Mouse (Mus musculus) kidney, adult 9 months (tissue): Measurements from ENCODE around the gene Uchl4.
"Not testable (repeated sequence)": the region's sequence is repeated elsewhere in the genome, so short reads cannot be mapped to it uniquely, and the experiment has no call there.

Experiments
- DNase-seq: peaks from one replicate; pipeline ENCODE4 v3.0.0; 2022

Uchl4 gene

DNA sequence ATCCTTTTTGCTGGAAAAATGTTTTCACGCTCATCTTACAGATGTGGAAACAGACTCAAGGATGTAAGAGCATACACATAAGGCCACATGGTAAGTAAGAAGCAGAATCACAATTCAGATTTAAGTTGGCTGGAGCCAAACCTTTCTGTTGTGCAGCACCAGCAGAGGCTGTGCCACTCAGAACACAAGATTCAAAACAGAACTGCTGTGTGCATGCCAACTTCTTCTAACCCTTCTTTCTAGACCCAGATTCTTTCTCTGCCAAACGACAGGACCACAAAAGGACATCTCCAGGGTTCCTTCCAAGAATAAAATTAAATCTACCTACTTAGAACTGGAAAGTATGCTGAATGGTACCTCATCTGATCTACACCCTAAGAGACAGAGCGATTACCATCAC is 3.3 kb upstream of the Uchl4 start:
- no peak for DNase-seq

GRCm38 (mm10) chr9:64232257-64232957 is 2.6 kb upstream of the Uchl4 start:
- DNase-seq = no peak

GRCm38 (mm10) chr9:64233656-64234055 is 1.3 kb upstream of the Uchl4 start:
- no peak for DNase-seq

- no peak for DNase-seq
Measured at GRCm38 (mm10) chr9:64236056-64236455, 1.1 kb downstream of the Uchl4 start.

GRCm38 (mm10) chr9:64240116-64240515 is 5.1 kb downstream of the Uchl4 start:
- DNase-seq = peak; percentile 71

GRCm38 (mm10) chr9:64240681-64241080 is 5.7 kb downstream of the Uchl4 start:
- DNase-seq = no peak

- no peak for DNase-seq
Measured at GRCm38 (mm10) chr9:64242381-64242831, 7.4 kb downstream of the Uchl4 start.

GRCm38 (mm10) chr9:64249371-64249770 is 14.4 kb downstream of the Uchl4 start:
- DNase-seq = no peak

DNA sequence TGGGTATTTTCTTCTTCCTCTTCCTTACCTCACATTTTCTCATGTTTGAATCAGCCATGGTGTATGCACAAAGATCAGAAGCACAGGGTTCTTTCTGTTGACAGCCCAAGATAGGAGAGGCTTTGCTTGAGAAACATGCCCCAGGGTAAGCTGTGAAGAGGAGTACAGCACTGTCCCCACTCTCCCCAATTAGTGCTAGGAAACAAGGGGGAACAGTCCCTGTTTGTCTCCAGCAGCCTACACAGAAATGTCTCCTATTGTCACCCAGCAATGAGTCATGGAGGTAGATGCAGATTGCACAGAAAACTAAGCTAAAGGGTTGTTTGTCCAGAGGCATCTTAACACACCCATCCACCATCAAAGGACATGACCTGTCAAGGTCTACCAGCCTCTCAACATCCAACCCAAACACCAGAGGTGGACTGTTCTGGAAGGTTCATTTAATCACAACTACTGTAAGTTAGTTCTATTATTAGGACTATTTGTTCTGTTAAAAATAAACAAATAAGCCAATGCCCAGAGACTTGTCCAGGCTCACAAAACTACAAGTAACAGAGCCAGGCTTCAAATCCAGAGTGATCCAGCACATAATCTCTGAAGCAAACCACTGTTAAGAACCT is 15.2 kb downstream of the Uchl4 start:
- DNase-seq = no peak

DNA sequence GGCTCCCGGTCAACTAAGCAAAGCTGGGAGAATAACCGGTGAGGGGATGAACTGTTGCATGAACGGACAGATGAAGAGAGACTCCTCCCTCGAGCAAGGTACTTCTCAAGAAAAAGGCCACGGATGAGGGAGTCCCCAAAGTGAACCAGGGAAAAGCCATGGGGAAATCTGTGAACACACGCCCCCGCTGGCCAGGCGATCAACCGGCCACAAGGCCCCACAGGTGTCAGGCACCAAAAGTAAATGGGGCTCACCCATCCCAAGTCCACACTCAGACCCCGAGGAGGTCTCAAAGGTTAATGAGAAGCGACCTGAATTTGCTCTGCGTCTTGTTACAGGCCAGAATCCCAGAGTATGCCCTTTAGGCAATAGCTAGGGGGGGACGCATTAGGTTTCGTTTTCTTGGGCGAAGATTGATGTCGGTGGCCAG is 17.6 kb downstream of the Uchl4 start:
- peak; percentile 59 for DNase-seq

GRCm38 (mm10) chr9:64253021-64253904 is 18.3 kb downstream of the Uchl4 start, which contains the start of gene Map2k1:
Map2k1 (minus strand) TSS chr9:64253631.
- DNase-seq = peak; percentile 100

- DNase-seq = no peak
Measured at GRCm38 (mm10) chr9:64255422-64255821, 20.4 kb downstream of the Uchl4 start.

DNA sequence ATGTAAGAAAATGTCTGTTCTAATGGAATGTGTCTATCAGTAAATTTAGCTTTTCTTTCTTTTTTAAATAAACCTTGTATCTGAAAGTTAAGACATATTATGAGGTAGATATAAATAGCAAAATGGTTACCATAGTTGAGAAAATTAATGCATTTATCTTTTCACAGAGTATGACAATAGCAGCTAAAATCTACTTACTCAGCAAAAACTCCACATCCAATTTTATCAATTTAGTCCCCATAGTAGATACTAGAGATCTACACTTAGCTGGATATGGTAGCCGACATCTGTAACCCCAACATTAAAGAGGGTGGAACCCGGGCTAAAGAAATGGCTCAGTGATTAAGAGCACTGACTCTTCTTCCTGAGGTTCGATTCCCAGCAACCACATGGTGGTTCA is 21.2 kb downstream of the Uchl4 start:
- no peak for DNase-seq

GRCm38 (mm10) chr9:64259906-64260305 is 24.9 kb downstream of the Uchl4 start:
- no peak for DNase-seq

- no peak for DNase-seq
Measured at GRCm38 (mm10) chr9:64261023-64261422, 26.0 kb downstream of the Uchl4 start.

- DNase-seq = no peak
Measured at GRCm38 (mm10) chr9:64264813-64265212, 29.8 kb downstream of the Uchl4 start.

- no peak for DNase-seq
Measured at GRCm38 (mm10) chr9:64267231-64267630, 32.2 kb downstream of the Uchl4 start.

DNA sequence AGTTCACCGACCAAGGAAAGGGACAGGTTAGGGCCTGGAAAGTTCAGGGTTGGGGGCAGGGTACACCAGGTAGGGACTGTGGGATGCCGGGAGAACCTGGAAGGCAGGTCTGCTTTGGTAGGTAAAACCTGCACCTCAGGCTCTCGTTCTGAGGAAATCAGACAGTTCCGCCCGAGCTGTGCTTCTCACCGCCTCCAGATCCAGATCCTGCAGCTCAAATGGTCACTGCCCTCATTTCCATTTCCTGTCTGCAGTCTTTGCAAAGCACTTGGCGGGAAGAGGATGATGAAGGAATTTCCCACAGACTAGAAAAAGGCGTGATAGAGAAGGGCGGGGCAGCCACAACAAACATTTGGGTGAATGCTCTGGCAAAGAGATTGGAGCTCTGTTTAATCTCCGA is 33.2 kb downstream of the Uchl4 start:
- DNase-seq = no peak

- DNase-seq = not testable (repeated sequence)
Measured at GRCm38 (mm10) chr9:64268836-64269235, 33.8 kb downstream of the Uchl4 start.

GRCm38 (mm10) chr9:64271249-64271648 is 36.2 kb downstream of the Uchl4 start:
- DNase-seq = no peak

DNA sequence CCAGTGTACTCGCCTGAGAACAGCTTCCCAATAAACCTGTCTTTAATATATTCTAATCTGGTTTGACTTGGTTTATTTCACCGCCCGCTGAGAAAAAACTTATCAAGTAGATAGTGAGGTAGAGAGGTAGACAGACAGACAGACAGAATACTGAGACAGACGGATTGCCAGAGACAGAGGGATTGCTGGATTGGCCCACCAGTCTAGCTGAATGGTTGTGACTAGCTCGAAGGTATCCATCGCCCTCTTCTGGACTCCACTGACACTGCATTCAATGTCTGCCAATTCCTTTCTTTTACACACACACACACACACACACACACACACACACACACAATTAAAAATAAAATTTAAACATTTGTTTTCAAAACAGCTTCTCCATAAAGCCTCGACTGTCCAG is 37.6 kb downstream of the Uchl4 start:
- DNase-seq = peak; percentile 70

DNA sequence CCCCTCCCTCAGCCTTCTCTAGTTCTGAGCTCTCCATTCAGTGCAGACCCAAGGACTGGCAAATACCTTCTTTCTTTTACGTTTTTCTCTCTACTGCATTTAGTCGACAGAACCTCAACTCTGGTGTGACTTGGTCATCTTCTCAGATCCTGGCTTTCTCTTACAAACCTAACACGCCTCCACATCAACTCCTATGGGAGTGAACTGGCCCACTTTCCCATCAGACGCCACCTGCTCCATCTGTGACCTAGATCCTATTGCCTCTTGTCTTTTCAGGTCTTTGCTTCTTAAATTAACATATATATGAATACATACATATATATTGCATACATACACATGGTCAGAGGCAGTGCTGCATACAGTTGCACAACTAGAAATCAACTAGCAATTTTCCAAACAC is 38.8 kb downstream of the Uchl4 start:
- DNase-seq = no peak

DNA sequence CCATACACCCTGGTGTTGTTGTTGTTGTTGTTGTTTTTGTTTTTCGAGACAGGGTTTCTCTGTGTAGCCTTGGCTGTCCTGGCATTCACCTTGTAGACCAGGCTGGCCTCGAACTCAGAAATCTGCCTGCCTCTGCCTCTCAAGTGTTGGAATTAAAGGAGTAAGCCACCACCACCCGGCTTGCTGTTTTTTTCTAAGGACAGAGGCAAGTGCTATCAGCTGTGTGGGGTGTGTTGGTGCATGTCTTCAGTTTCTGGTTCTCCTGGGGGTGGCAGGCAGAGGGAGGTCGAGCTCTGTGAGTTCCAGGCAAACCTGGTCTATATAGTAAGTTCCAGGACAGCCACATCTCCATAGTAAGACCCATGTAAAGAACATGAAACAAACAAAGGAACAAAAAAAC is 39.3 kb downstream of the Uchl4 start:
- DNase-seq = no peak

- DNase-seq = peak; percentile 34
Measured at GRCm38 (mm10) chr9:64274919-64275318, 39.9 kb downstream of the Uchl4 start.
